Mouse (Mus musculus): ENCODE data around the gene Slx.
"Not testable (repeated sequence)": the region's sequence is repeated elsewhere in the genome, so short reads cannot be mapped to it uniquely, and the experiment has no call there.

Slx gene

GRCm38 (mm10) chrX:26545465-26545864, at the start of gene Slx:
TSS of gene Slx (minus strand) at chrX:26545565.
- DNase-seq (ENCODE audit: low read depth, low spot score): not testable (repeated sequence)

All from A20 (cell line).